Mouse (Mus musculus) stomach, embryonic 14.5 days (tissue): ENCODE measurements around the gene Ssbp3. TPM values are rescaled to one million over a fixed set of nuclear protein-coding genes. Genes with fewer than 3 reads are reported as not detected.

Experiments used
- ATAC-seq: fragments of 200-750 bp; cut with Nextera tagmentation; 2 replicates; pipeline ENCODE4 v1.8.0; 2017; ENCODE audit warnings: low read depth, moderate TSS enrichment; ENCODE audit not compliant: insufficient number of reproducible peaks, insufficient read depth, low FRiP score
- H3K27ac ChIP-seq: fragments of 300-500 bp; sonication (generic); 2 replicates; pipeline ENCODE4 v1.5.1; 2014; ENCODE audit warnings: mild to moderate bottlenecking, low read length, moderate library complexity, mixed read lengths
- H3K27me3 ChIP-seq: fragments of 300-500 bp; sonication (generic); 2 replicates; pipeline ENCODE4 v1.6.1; 2014; ENCODE audit warnings: low read length, control low read depth, mixed read lengths; ENCODE audit not compliant: control insufficient read depth, insufficient read depth
- H3K36me3 ChIP-seq: fragments of 300-500 bp; sonication (generic); 2 replicates; pipeline ENCODE4 v1.6.1; 2014; ENCODE audit warnings: mild to moderate bottlenecking, control low read depth, low read length, moderate library complexity, mixed read lengths; ENCODE audit not compliant: control insufficient read depth, insufficient read depth
- H3K4me1 ChIP-seq: fragments of 300-500 bp; sonication (generic); 2 replicates; pipeline ENCODE4 v1.6.1; 2014; ENCODE audit warnings: low read length, control low read depth, mixed read lengths; ENCODE audit not compliant: control insufficient read depth, insufficient read depth
- H3K4me2 ChIP-seq: fragments of 300-500 bp; sonication (generic); replicated peaks from 2 replicates; pipeline ENCODE4 v1.6.1; 2014; ENCODE audit warnings: low read depth, low read length, control low read depth
- H3K4me3 ChIP-seq: fragments of 300-500 bp; sonication (generic); 2 replicates; pipeline ENCODE4 v1.5.1; 2014; ENCODE audit warnings: low read depth, low read length, control low read depth
- H3K9ac ChIP-seq: fragments of 300-500 bp; sonication (generic); replicated peaks from 2 replicates; pipeline ENCODE4 v1.6.1; 2014; ENCODE audit warnings: low read depth, mild to moderate bottlenecking, control low read depth, low read length, moderate library complexity, mixed read lengths
- H3K9me3 ChIP-seq: fragments of 300-500 bp; sonication (generic); 2 replicates; pipeline ENCODE4 v1.6.1; 2016; ENCODE audit warnings: low read depth, low read length, control low read depth; ENCODE audit not compliant: control insufficient read depth
- WGBS: fragments of 180-500 bp; shearing (Covaris S2); extraction: QIAGEN DNeasy Blood & Tissue Kit; methylation state at CpG from one replicate; pipeline ENCODE4 v1.1.7; 2014; 5-methylcytosine and 5-hydroxymethylcytosine counted together
- polyA plus RNA-seq: library from polyadenylated mRNA; unstranded; fragments of >200 nt; fragmentation: Nextera tagmentation; extraction: Ambion mirVana; gene quantifications from 2 replicates; pipeline ENCODE4 v1.2.1, GENCODE M21; 2014

Ssbp3 gene
- polyA plus RNA-seq, 1 experiment from 2014 or later: 79.9 TPM

DNA sequence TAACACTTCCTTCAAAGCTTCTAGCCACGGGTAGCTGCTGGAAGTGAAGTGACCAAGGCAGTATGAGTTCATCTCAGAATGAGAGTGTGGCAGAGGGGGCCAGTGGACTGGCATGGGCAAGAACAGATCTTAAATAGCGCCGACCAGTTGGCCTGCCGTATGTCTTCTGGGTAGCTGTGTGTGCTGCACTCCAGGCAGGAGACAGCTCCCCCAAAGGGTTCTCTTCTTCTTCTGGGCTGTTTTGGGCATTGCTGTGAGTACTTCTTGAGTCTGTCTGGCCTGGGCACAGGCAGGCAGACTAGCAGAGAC, 29.4 kb downstream of the Ssbp3 start:
- WGBS: 58% methylated on average over 4 of the region's 4 CpGs
- Histone ChIP-seq H3K4me1 (peaks cover 43% of the 10 kb centered on the region), H3K27ac (peak overlapping the region; percentile 34; the same call in 1 of the 2 replicates), H3K4me2 (no peak overlapping the region), H3K4me3 (no peak overlapping the region), H3K9me3 (no peaks in the 10 kb centered on the region), H3K27me3 (no peaks in the 10 kb centered on the region), H3K9ac (no peak overlapping the region), H3K36me3 (peaks cover 7% of the 10 kb centered on the region; the same call in 1 of the 2 replicates)
- no peak for ATAC-seq

- Histone ChIP-seq H3K9ac (no peak overlapping the region), H3K4me3 (no peak overlapping the region), H3K4me1 (peaks cover 45% of the 10 kb centered on the region), H3K9me3 (no peaks in the 10 kb centered on the region), H3K4me2 (no peak overlapping the region), H3K27me3 (no peaks in the 10 kb centered on the region), H3K36me3 (no peaks in the 10 kb centered on the region; the same call in 1 of the 2 replicates), H3K27ac (no peak overlapping the region; the same call in 1 of the 2 replicates)
- no peak for ATAC-seq
- 60% methylated on average over 6 of the region's 6 CpGs for WGBS
Measured at GRCm38 (mm10) chr4:106940945-106941344, 30.4 kb downstream of the Ssbp3 start.

- Histone ChIP-seq H3K9ac (no peak overlapping the region), H3K27me3 (no peaks in the 10 kb centered on the region), H3K4me2 (no peak overlapping the region), H3K27ac (no peak overlapping the region; the same call in 1 of the 2 replicates), H3K36me3 (no peaks in the 10 kb centered on the region; the same call in 1 of the 2 replicates), H3K4me3 (no peak overlapping the region), H3K9me3 (no peaks in the 10 kb centered on the region), H3K4me1 (peaks cover 43% of the 10 kb centered on the region)
- ATAC-seq: no peak
Measured at GRCm38 (mm10) chr4:106941475-106941874, 31.0 kb downstream of the Ssbp3 start.

DNA sequence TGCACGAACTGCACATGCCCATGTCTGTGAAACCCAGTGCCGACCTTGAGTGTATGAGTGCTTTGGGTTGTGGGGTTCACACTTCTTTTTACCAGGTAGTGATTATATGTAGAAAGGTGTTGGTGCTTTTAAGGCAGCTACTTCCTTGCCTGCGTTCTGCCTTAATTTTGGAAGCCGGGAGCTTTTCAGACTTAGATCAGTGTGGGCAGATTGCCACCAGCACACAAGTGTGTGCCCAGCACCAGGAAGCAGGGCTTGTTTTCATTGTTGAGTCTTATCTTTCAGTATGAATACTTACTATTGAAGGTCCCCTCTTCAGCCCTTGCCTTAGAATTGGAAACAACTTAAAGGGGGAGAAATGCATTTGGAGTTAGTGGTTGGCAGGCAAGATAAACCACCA, 32.0 kb downstream of the Ssbp3 start:
- H3K27me3 ChIP-seq: no peaks in the 10 kb centered on the region
- no peak overlapping the region for H3K9ac ChIP-seq
- no peak overlapping the region for H3K4me3 ChIP-seq
- WGBS: 84% methylated on average over 4 of the region's 4 CpGs
- no peak overlapping the region for H3K27ac ChIP-seq
- ATAC-seq: no peak
- peaks cover 41% of the 10 kb centered on the region for H3K4me1 ChIP-seq
- no peak overlapping the region for H3K4me2 ChIP-seq
- H3K9me3 ChIP-seq: no peaks in the 10 kb centered on the region
- H3K36me3 ChIP-seq: no peaks in the 10 kb centered on the region; the same call in 1 of the 2 replicates

DNA sequence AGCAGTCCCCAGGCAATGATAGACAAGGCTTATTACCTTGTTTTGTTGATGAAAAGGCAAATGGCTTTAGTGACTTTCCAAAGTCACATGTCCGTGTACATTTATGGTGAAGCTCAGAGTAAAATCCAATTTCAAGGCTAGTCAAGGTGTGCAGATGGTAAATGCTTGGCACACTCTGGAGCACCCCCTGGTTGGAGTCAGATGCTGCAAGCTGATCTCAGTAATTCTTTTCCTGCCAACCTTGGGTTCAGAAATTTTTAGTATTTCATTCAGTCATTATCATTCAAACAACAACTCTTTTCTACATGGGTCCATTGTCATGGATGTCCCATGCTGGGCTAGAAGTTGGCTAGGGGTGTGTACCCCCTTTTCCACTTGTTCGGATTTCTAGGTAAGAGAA, 33.1 kb downstream of the Ssbp3 start:
- ATAC-seq: no peak
- peaks cover 40% of the 10 kb centered on the region for H3K4me1 ChIP-seq

GRCm38 (mm10) chr4:106944898-106945297, 34.4 kb downstream of the Ssbp3 start:
- Histone ChIP-seq H3K27ac (no peak overlapping the region), H3K4me2 (no peak overlapping the region), H3K27me3 (no peaks in the 10 kb centered on the region), H3K36me3 (no peaks in the 10 kb centered on the region; the same call in 1 of the 2 replicates), H3K4me1 (peaks cover 39% of the 10 kb centered on the region), H3K9ac (no peak overlapping the region), H3K4me3 (no peak overlapping the region), H3K9me3 (no peaks in the 10 kb centered on the region)
- 60% methylated on average over 3 of the region's 3 CpGs for WGBS
- ATAC-seq: no peak

More for the DNA sequence above, 33.1 kb downstream of the Ssbp3 start:
- Histone ChIP-seq H3K4me3 (no peak overlapping the region), H3K27ac (no peak overlapping the region), H3K9ac (no peak overlapping the region), H3K9me3 (no peaks in the 10 kb centered on the region), H3K36me3 (no peaks in the 10 kb centered on the region; the same call in 1 of the 2 replicates), H3K27me3 (no peaks in the 10 kb centered on the region), H3K4me2 (no peak overlapping the region)
- WGBS: 78% methylated on average over 2 of the region's 2 CpGs

DNA sequence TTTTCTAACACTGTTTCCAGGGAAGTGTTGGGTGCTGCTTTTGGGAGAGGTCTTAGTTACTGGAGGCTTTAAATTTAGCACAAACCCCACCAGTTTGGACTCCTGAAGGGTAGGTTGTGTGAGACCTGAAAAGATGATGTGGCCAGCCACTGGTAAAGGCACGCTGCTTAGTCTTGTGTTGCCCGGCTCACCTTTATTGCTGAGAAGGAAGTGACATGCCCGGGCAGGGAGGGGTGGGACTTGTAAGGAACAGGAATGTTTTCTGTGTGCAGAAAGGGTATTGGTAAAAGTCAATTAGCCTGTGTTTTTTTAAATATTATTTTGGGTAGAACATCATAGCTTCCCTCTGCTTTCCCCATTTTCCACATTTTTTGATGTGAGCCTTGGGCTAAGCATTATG, 37.2 kb downstream of the Ssbp3 start:
- no peak overlapping the region for H3K27ac ChIP-seq
- H3K4me2 ChIP-seq: no peak overlapping the region
- ATAC-seq: no peak
- no peaks in the 10 kb centered on the region for H3K27me3 ChIP-seq
- no peak overlapping the region for H3K9ac ChIP-seq
- no peaks in the 10 kb centered on the region for H3K9me3 ChIP-seq
- peaks cover 4% of the 10 kb centered on the region; the same call in 1 of the 2 replicates for H3K36me3 ChIP-seq
- H3K4me3 ChIP-seq: no peak overlapping the region
- WGBS: 66% methylated on average over 3 of the region's 3 CpGs
- peaks cover 32% of the 10 kb centered on the region for H3K4me1 ChIP-seq

DNA sequence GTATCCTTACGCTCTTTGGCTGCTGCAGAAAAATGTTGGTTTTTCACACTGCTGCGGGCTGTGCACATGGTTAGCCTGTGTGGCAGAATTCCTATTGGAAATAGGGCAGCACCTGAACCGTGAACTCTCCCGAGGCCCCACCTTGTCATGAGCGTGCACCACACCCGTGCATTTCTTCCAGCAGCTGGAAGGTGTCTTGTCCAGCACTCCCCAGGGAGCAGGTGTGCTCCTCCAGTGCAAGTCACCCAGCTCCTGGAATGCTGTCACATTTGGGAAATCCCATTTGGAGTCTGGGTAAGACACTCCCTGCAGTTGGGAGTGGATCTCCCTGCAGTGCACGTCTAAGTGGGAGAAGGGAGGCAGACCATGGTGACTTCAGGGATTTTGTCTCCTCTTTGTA, 38.0 kb downstream of the Ssbp3 start:
- Histone ChIP-seq H3K27me3 (no peaks in the 10 kb centered on the region), H3K4me3 (no peak overlapping the region), H3K36me3 (peaks cover 4% of the 10 kb centered on the region; the same call in 1 of the 2 replicates), H3K4me2 (no peak overlapping the region), H3K4me1 (peaks cover 34% of the 10 kb centered on the region), H3K27ac (peak overlapping the region; percentile 34; the same call in 1 of the 2 replicates), H3K9ac (no peak overlapping the region), H3K9me3 (no peaks in the 10 kb centered on the region)
- WGBS: 45% methylated on average over 7 of the region's 7 CpGs
- ATAC-seq: no peak

GRCm38 (mm10) chr4:106949200-106949599, 38.7 kb downstream of the Ssbp3 start:
- no peak for ATAC-seq
- Histone ChIP-seq H3K4me3 (no peak overlapping the region), H3K27me3 (no peaks in the 10 kb centered on the region), H3K36me3 (peaks cover 4% of the 10 kb centered on the region; the same call in 1 of the 2 replicates), H3K4me2 (no peak overlapping the region), H3K9me3 (no peaks in the 10 kb centered on the region), H3K9ac (no peak overlapping the region), H3K27ac (peak overlapping the region; percentile 34; the same call in 1 of the 2 replicates), H3K4me1 (peaks cover 41% of the 10 kb centered on the region)
- WGBS: 59% methylated on average over 6 of the region's 6 CpGs
